Mouse (Mus musculus): ENCODE measurements at regions not wholly inside any gene's neighbourhood (a gene's known extent, or its start where the extent isn't known, plus 50 kb on each side); places are given as distances from the start of the nearest gene placed in this dataset.
A peak's percentile ranks its signal among the peaks of the same experiment; 100 is the strongest.

- no peak for DNase-seq
Measured at GRCm38 (mm10) chr8:98403645-98404032, 1012.6 kb downstream of the Cdh8 start.

DNA sequence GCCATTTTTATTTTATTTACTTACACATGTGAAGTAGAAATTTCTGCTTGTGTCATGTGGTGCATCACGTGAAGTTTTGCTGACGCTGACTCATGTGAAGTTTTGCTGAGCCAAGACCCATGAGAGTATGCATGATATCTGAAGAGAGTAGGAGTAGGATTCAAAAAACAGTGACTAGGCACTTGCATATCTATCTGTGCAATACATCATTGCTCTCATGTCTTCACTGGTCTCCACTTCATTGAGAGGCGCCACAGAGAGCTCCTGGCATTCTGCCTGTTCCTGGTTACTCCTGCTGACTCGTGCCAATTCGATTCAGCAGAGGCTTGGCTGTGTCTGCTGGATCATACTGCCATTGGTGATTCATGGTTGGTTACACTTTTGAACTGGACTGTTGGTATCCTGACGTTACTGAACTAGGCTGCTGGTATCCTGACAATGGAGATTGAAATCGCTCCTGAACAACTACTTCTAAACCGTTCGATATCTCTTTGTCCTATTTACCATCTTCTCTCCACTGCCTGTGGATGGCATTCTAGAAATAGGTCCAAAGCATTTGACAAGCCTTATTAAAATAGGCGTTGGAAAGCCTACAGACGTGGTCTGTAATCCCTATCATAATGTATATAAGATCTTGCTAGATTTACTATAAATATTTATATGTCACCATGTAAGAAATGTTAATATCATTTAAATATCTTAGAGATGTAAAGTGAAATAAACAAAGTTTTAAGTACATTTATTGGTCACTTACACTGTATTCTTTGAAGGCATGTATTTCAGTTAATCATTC is 1013.2 kb downstream of the Cdh8 start:
- peak; percentile 3 for DNase-seq

DNA sequence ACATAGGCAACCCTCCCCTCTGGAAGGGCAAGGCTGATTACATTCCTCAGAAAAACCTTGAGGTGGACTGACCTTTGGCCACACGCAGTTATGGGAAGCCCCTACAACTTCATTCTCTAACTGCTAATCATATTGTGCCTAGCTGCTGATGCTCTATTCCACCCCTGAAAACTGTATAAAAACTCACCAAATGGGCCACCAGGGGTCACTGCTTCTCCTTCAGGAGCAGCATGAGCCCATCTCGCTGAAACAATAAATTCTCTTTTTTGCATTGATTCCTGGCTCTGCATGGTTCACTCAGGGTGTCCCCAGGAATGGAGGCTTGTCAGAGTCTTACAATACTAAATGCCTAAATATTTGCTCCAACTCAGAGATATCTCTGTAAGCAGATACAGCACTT is 1034.5 kb downstream of the Cdh8 start:
- DNase-seq, result peak; percentile 14

DNA sequence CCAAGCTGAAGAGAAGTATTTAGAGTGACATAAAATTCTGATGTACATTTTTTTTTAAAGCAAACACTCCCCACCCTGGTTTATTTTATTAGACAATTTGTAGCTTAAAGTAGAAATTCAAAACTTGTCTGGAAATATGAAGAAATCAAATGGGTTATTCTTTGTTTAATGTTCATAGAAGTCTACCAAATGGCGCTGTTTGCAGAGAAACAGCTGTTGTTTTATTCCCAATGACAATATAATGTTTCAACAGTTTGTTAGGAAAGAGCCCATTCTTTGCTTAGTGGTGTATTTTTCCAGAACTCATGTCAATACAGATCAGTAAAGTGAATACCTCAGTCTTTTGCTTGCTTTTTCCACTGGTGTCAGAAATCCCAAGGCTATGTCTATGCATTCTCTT is 1035.9 kb downstream of the Cdh8 start:
- no peak for DNase-seq

DNA sequence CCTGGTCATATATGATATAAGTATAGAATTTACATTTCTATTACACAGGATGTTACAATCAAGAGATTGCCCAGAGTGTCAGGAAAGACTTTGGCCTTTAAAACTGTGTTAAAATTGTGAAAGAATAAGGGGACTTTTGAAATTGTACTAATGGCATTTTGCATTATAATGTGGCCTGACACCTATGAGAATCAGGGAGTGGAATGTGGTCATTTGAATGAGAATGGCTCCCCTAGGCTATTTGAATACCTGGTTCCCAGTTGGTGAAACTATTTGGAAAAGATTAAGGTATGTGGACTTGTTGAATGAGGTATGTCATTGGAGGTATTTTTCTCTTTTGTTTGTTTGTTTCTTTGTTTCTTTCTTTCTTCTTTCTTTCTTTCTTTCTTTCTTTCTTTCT is 1038.5 kb downstream of the Cdh8 start:
- DNase-seq, result no peak

GRCm38 (mm10) chr8:98372711-98373420 is 1043.4 kb downstream of the Cdh8 start:
- no peak for DNase-seq

- DNase-seq, result no peak
Measured at GRCm38 (mm10) chr8:98365378-98366095, 1050.7 kb downstream of the Cdh8 start.

- DNase-seq, result no peak
Measured at GRCm38 (mm10) chr8:98337279-98337678, 1079.0 kb downstream of the Cdh8 start.

GRCm38 (mm10) chr8:98309405-98309990 is 1106.8 kb downstream of the Cdh8 start:
- DNase-seq, result no peak

DNA sequence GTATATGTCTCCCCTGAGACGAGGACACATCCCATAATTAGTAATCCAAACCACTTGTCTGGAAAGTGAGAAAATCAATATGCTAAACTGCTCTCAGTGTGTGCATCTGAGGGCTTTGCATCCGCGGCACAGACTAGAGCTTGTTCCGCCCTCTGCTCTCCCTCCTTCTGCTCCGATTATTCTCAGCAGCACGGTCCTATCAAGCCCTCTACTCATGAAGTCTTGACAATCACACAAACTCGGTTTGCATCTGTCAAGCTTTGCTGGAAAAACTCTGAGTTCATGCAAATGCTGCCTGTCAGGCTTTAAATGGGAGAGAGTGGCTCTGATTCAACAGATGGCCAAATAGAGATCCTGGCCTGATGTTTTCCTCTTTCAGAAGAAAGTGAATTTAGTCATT is 1121.3 kb downstream of the Cdh8 start:
- DNase-seq, result no peak

GRCm38 (mm10) chr8:98260281-98260680 is 1156.0 kb downstream of the Cdh8 start:
- DNase-seq, result no peak

GRCm38 (mm10) chr8:98243328-98243926 is 1172.8 kb downstream of the Cdh8 start:
- DNase-seq, result no peak

- no peak for DNase-seq
Measured at GRCm38 (mm10) chr8:98214019-98214418, 1202.3 kb downstream of the Cdh8 start.
